Mouse (Mus musculus): ENCODE data around the gene Zfp37. TPM values are rescaled to one million over a fixed set of nuclear protein-coding genes. Genes with fewer than 3 reads are reported as not detected.
"Not testable (repeated sequence)": the region's sequence is repeated elsewhere in the genome, so short reads cannot be mapped to it uniquely, and the experiment has no call there.

Zfp37 gene
- total RNA-seq, 2 experiments from 2014 or later: 20.2 to 20.5 TPM

GRCm38 (mm10) chr4:62229448-62229847 lies 1.4 kb downstream of the Zfp37 start:
- no peak for DNase-seq (ENCODE audit: low spot score in 2 of 2)
- intact Hi-C loops (cut with DNase I): loop anchor here (10.0 kb wide), 1 partner anchor 95 kb away; no protein-coding TSS in a partner anchor

DNA sequence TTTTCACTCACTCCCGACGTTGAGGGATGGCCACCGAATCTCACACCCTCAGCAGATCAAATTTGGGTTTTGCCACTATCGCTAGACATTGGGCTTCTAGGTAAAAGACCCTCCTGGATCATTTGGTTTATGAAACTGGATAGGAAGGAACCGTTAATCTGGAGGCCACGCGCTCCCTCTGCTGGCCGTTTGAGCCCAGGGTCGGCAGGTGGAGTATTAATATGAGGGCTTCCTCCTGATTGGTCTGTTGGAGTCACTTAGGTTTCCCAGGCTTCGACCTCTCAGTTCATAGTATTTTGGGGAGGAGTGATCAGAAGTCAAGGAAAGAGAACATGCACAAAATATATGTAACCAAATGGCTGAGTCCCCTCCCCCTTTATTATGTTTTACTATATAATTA lies 2.5 kb downstream of the Zfp37 start:
- intact Hi-C loops (cut with DNase I): loop anchor here (10.0 kb wide), 1 partner anchor 94 kb away; no protein-coding TSS in a partner anchor
- DNase-seq (ENCODE audit: low spot score in 2 of 2): peak in 1 of 2 experiments; percentile 26

DNA sequence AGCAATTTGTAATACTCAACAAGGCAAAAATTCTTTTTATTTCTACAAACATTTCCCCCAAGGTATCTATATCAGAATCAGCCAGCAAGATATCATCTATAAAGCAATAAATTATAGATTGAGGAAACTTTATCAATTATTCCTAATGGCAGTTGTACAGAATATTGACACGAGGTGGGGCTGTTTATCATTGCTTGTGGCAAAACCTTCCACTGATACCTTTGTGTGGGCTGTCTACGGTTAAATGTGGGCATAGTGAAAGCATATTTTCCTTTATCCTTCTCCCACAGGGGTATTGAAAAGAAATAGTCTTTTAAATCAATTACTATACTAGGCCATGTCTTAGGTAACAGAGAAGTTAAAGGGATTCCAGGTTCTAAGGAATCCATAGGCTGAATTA lies 17.4 kb downstream of the Zfp37 start:
- no peak for DNase-seq (ENCODE audit: low spot score in 2 of 2)
- intact Hi-C loops (cut with DNase I): no loop called here

GRCm38 (mm10) chr4:62210035-62210434 lies 20.8 kb downstream of the Zfp37 start:
- DNase-seq (ENCODE audit: low spot score in 2 of 2): no peak
- intact Hi-C loops (cut with DNase I): no loop called here

- intact Hi-C loops (cut with DNase I): loop anchor here (1.0 kb wide), 1 partner anchor 54 kb away; no protein-coding TSS in a partner anchor
- no peak for DNase-seq (ENCODE audit: low spot score in 2 of 2)
These were observed 22.0 kb downstream of the Zfp37 start for GRCm38 (mm10) chr4:62208696-62209380.

DNA sequence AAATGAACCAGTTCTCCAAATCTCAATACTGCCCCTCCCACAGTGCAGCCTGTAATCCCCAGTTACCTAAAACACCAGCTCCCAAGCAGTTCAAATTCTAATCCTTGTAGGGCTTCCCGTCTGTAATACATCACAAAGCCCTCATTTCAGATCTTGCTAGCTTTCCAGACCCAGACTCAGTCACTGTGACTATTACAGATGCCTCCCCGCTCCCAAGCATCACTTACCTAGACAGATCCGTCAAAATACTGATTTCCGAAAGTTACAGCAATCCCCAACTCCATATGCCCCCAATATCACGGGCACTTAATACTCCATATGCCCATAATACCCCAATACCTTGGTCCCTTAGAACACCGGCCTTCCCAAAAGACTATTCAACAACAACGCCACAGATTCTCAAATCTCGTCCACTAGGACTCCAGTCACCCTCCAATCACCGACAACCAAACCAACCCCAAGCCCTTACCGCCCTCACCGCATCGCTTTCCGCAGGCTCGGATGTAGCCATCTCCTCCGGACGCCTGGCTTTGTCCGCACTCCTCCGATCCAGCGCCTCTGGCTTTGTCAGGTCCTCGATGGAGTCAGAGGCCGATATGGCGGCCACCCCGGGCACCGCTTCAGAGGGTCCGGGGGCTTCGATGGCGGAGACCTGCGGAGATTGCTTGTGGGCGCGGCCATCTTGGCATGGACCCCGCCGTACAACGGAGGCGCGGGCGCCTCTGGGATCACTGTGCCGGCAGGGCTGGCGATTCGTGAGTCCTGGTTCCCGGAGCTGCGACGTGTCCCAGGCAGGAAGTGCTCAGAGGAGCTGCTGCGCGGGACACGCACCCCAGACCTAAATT lies 22.8 kb downstream of the Zfp37 start:
- intact Hi-C loops (cut with DNase I): no loop called here
- peak; percentile 94 for DNase-seq (ENCODE audit: low spot score in 2 of 2)

GRCm38 (mm10) chr4:62199923-62200529 lies 30.8 kb downstream of the Zfp37 start:
- DNase-seq (ENCODE audit: low spot score in 2 of 2): no peak
- intact Hi-C loops (cut with DNase I): no loop called here

- intact Hi-C loops (cut with DNase I): no loop called here
- no peak for DNase-seq (ENCODE audit: low spot score in 2 of 2)
These were observed 42.1 kb downstream of the Zfp37 start for GRCm38 (mm10) chr4:62188778-62189177.

GRCm38 (mm10) chr4:62177282-62177681 lies 53.6 kb downstream of the Zfp37 start:
- intact Hi-C loops (cut with DNase I): no loop called here
- peak; percentile 23 to 39 for DNase-seq (ENCODE audit: low spot score in 2 of 2)

DNA sequence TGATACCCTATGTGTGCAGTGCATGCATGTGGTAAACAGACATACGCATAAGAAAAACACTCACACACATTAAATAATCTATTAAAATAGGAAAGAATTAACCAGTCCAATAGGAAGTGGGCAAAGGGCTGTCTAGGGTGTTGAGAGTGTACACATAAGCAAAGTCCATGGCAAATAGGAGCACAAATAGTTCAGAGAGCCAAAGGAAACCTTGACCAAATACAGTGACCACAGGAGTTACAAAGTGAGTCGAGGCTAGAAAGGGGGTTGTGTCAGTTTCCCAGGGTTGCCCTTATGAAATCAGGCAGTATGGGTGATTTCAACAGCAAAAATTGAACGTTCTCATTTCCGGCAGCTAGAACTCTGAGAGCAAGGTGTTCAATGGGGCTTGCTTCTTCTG lies 56.4 kb downstream of the Zfp37 start:
- intact Hi-C loops (cut with DNase I): loop anchor here (2.0 kb wide), 1 partner anchor 26 kb away; no protein-coding TSS in a partner anchor
- no peak for DNase-seq (ENCODE audit: low spot score in 2 of 2)

GRCm38 (mm10) chr4:62167636-62168035 lies 63.2 kb downstream of the Zfp37 start:
- DNase-seq (ENCODE audit: low spot score in 2 of 2); intact Hi-C loops (cut with DNase I): not testable (repeated sequence)

DNA sequence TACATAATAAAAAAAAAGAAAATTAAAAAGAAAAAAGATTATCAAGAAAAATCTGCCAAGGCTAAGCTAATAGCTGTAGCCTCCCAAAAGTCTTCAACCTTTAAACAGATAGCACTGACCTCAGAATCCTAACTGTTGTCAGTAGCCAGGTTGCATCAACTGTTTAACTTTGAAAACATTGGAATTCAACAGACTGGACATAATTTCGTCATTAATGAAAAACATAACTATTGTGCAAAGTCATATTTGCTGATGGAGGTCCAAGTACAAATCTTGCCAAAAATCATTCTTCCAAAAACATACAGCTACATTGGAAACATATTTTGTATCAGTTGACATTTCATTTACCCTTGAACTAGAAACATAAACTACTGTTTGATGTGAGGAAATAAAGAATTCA lies 72.4 kb downstream of the Zfp37 start:
- intact Hi-C loops (cut with DNase I): loop anchor here (5.0 kb wide), 1 partner anchor 71 kb away; the partner anchor contains the start of gene Mup3
- DNase-seq (ENCODE audit: low spot score in 2 of 2): no peak

GRCm38 (mm10) chr4:62150811-62151210 lies 80.0 kb downstream of the Zfp37 start, which contains the start of gene Mup21:
TSS of gene Mup21 (minus strand) at chr4:62150863.
- DNase-seq (ENCODE audit: low spot score in 2 of 2): no peak

More at GRCm38 (mm10) chr4:62150811-62151210, 80.0 kb downstream of the Zfp37 start, which contains the start of gene Mup21:
- intact Hi-C loops (cut with DNase I): no loop called here

Other genes starting within 250 kb of the Zfp37 start
- gene Mup20, start 176.9 kb downstream of the Zfp37 start, total RNA-seq (2021): not detected
- not detected for gene Mup3, start 143.7 kb downstream of the Zfp37 start, total RNA-seq (2021)
- not detected for gene Mup21, start 80.2 kb downstream of the Zfp37 start, total RNA-seq (2021)
- 1 to 10 TPM; 7.6 to 8.2 TPM for gene Slc31a2, start 31.5 kb upstream of the Zfp37 start, total RNA-seq (2021)
- 10 to 100 TPM; 33.1 to 35.9 TPM for gene Fkbp15, start 129.5 kb upstream of the Zfp37 start, total RNA-seq (2021)
- 10 to 100 TPM; 17.7 to 19.2 TPM for gene Slc31a1, start 129.7 kb upstream of the Zfp37 start, total RNA-seq (2021)
- 10 to 100 TPM; 43.8 to 45.0 TPM for gene Cdc26, start 177.6 kb upstream of the Zfp37 start, total RNA-seq (2021)
- gene Prpf4, start 177.8 kb upstream of the Zfp37 start, total RNA-seq (2021): 10 to 100 TPM; 11.2 to 12.5 TPM
- gene Rnf183, start 204.2 kb upstream of the Zfp37 start, total RNA-seq (2021): not detected
- 1 to 10 TPM; 7.6 TPM for gene Wdr31, start 239.8 kb upstream of the Zfp37 start, total RNA-seq (2021)
- under 1 TPM; 0.34 to 0.53 TPM for gene Bspry, start 249.0 kb upstream of the Zfp37 start, total RNA-seq (2021)